Mouse (Mus musculus): Measurements from ENCODE around the gene Ubn1. TPM values are rescaled to one million over a fixed set of nuclear protein-coding genes. Genes with fewer than 3 reads are reported as not detected.

Ubn1 gene
- total RNA-seq (2014; rRNA removed) (11.5 and 15.6 TPM in 2 replicates), polyA plus RNA-seq (2012; rRNA removed) (12.1 and 15.6 TPM in 2 replicates)

GRCm38 (mm10) chr16:5049774-5050234, at the start of gene Ubn1, which contains the start of gene Glyr1:
Gene Ubn1 (plus strand): TSS chr16:5050057.
Gene Glyr1 (minus strand): TSS chr16:5049863.
- WGBS = 0% methylated on average over 54 of the region's 56 CpGs
- H3K9ac ChIP-seq (ENCODE audit: low read depth, low read length) = peak within 1 kb of the TSS; percentile 86
- H3K27me3 ChIP-seq (ENCODE audit: control insufficient read depth, insufficient read depth, low read length) = no peaks in the 10 kb centered on the region
- H3K4me1 ChIP-seq (ENCODE audit: control insufficient read depth, insufficient read depth, low read length) = peaks cover 6% of the 10 kb centered on the region
- peak within 1 kb of the TSS; percentile 84 for H3K4me3 ChIP-seq (ENCODE audit: insufficient read depth, low read depth, low read length)
- TF ChIP-seq POLR2A (IDR thresholded peaks at IDR 0.05; ENCODE audit: extremely low read depth, insufficient read depth, low read length) (peak; percentile 88), CTCF (IDR thresholded peaks at IDR 0.05; ENCODE audit: low read depth, low read length) (no peak)
- DNase-seq (ENCODE audit: extremely low read depth, low read depth, low spot score) = peak; percentile 93
- peak within 1 kb of the TSS; percentile 83 for H3K27ac ChIP-seq (replicated peaks; ENCODE audit: insufficient read depth, low read depth, low read length)
- peaks cover 24% of the 10 kb centered on the region for H3K36me3 ChIP-seq (ENCODE audit: control insufficient read depth, insufficient read depth, low read length)
- H3K79me2 ChIP-seq (ENCODE audit: control insufficient read depth, insufficient read depth, low read length) = no peaks in the 10 kb centered on the region; the same call in 1 of the 2 replicates

GRCm38 (mm10) chr16:5000611-5001010, 49.2 kb upstream of the Ubn1 start:
- no peak overlapping the region for H3K4me3 ChIP-seq (ENCODE audit: insufficient read depth, low read depth, low read length)
- H3K4me1 ChIP-seq (ENCODE audit: control insufficient read depth, insufficient read depth, low read length) = no peaks in the 10 kb centered on the region
- whole genome bisulfite sequencing = 24% methylated on average over 3 of the region's 3 CpGs
- no peak overlapping the region for H3K9ac ChIP-seq (ENCODE audit: low read depth, low read length)
- H3K27ac ChIP-seq (replicated peaks; ENCODE audit: insufficient read depth, low read depth, low read length) = no peak overlapping the region
- no peaks in the 10 kb centered on the region for H3K79me2 ChIP-seq (ENCODE audit: control insufficient read depth, insufficient read depth, low read length)
- H3K36me3 ChIP-seq (ENCODE audit: control insufficient read depth, insufficient read depth, low read length) = no peaks in the 10 kb centered on the region
- TF ChIP-seq POLR2A (IDR thresholded peaks at IDR 0.05; ENCODE audit: extremely low read depth, insufficient read depth, low read length) = no peak
- no peak for TF ChIP-seq CTCF (IDR thresholded peaks at IDR 0.05; ENCODE audit: low read depth, low read length)
- DNase-seq (ENCODE audit: extremely low read depth, low read depth, low spot score) = peak; percentile 65
- H3K27me3 ChIP-seq (ENCODE audit: control insufficient read depth, insufficient read depth, low read length) = no peaks in the 10 kb centered on the region

- peak within 1 kb of the TSS; percentile 32 for H3K4me3 ChIP-seq (ENCODE audit: insufficient read depth, low read depth, low read length)
- H3K27me3 ChIP-seq (ENCODE audit: control insufficient read depth, insufficient read depth, low read length) = no peaks in the 10 kb centered on the region
- peak; percentile 19 for DNase-seq (ENCODE audit: extremely low read depth, low read depth, low spot score)
- no peaks in the 10 kb centered on the region for H3K36me3 ChIP-seq (ENCODE audit: control insufficient read depth, insufficient read depth, low read length)
- no peak within 1 kb of the TSS for H3K27ac ChIP-seq (replicated peaks; ENCODE audit: insufficient read depth, low read depth, low read length)
- peak within 1 kb of the TSS; percentile 12; the same call in 1 of the 2 replicates for H3K9ac ChIP-seq (ENCODE audit: low read depth, low read length)
- 43% methylated on average over 5 of the region's 5 CpGs for WGBS
- TF ChIP-seq POLR2A (IDR thresholded peaks at IDR 0.05; ENCODE audit: extremely low read depth, insufficient read depth, low read length) (no peak), CTCF (IDR thresholded peaks at IDR 0.05; ENCODE audit: low read depth, low read length) (no peak)
- no peaks in the 10 kb centered on the region for H3K79me2 ChIP-seq (ENCODE audit: control insufficient read depth, insufficient read depth, low read length)
- H3K4me1 ChIP-seq (ENCODE audit: control insufficient read depth, insufficient read depth, low read length) = no peaks in the 10 kb centered on the region; the same call in 1 of the 2 replicates
Observed at GRCm38 (mm10) chr16:5007067-5007466, 42.8 kb upstream of the Ubn1 start, which contains the start of gene Smim22. Gene Smim22 (plus strand): TSS chr16:5007288.

GRCm38 (mm10) chr16:5007492-5007891, 42.4 kb upstream of the Ubn1 start:
- H3K36me3 ChIP-seq (ENCODE audit: control insufficient read depth, insufficient read depth, low read length) = no peaks in the 10 kb centered on the region
- peaks cover 3% of the 10 kb centered on the region for H3K4me1 ChIP-seq (ENCODE audit: control insufficient read depth, insufficient read depth, low read length)
- H3K79me2 ChIP-seq (ENCODE audit: control insufficient read depth, insufficient read depth, low read length) = no peaks in the 10 kb centered on the region
- no peak for DNase-seq (ENCODE audit: extremely low read depth, low read depth, low spot score)
- H3K9ac ChIP-seq (ENCODE audit: low read depth, low read length) = peak overlapping the region; percentile 12; the same call in 1 of the 2 replicates
- H3K27ac ChIP-seq (replicated peaks; ENCODE audit: insufficient read depth, low read depth, low read length) = no peak overlapping the region
- WGBS = 55% methylated on average over 6 of the region's 6 CpGs
- H3K27me3 ChIP-seq (ENCODE audit: control insufficient read depth, insufficient read depth, low read length) = no peaks in the 10 kb centered on the region
- TF ChIP-seq CTCF (IDR thresholded peaks at IDR 0.05; ENCODE audit: low read depth, low read length) (no peak), POLR2A (IDR thresholded peaks at IDR 0.05; ENCODE audit: extremely low read depth, insufficient read depth, low read length) (no peak)
- H3K4me3 ChIP-seq (ENCODE audit: insufficient read depth, low read depth, low read length) = peak overlapping the region; percentile 32; the same call in 1 of the 2 replicates

GRCm38 (mm10) chr16:5008076-5008475, 41.8 kb upstream of the Ubn1 start:
- WGBS = 51% methylated on average over 12 of the region's 12 CpGs
- peak; percentile 73 for DNase-seq (ENCODE audit: extremely low read depth, low read depth, low spot score)
- Histone ChIP-seq H3K27ac (replicated peaks; ENCODE audit: insufficient read depth, low read depth, low read length) (no peak overlapping the region), H3K36me3 (ENCODE audit: control insufficient read depth, insufficient read depth, low read length) (no peaks in the 10 kb centered on the region), H3K4me3 (ENCODE audit: insufficient read depth, low read depth, low read length) (no peak overlapping the region), H3K79me2 (ENCODE audit: control insufficient read depth, insufficient read depth, low read length) (no peaks in the 10 kb centered on the region), H3K27me3 (ENCODE audit: control insufficient read depth, insufficient read depth, low read length) (no peaks in the 10 kb centered on the region), H3K9ac (ENCODE audit: low read depth, low read length) (no peak overlapping the region), H3K4me1 (ENCODE audit: control insufficient read depth, insufficient read depth, low read length) (peaks cover 9% of the 10 kb centered on the region)
- TF ChIP-seq POLR2A (IDR thresholded peaks at IDR 0.05; ENCODE audit: extremely low read depth, insufficient read depth, low read length) (no peak), CTCF (IDR thresholded peaks at IDR 0.05; ENCODE audit: low read depth, low read length) (peak; percentile 33; the same call in 1 of the 2 replicates)

- TF ChIP-seq POLR2A (IDR thresholded peaks at IDR 0.05; ENCODE audit: extremely low read depth, insufficient read depth, low read length) (no peak), CTCF (IDR thresholded peaks at IDR 0.05; ENCODE audit: low read depth, low read length) (no peak)
- 89% methylated on average over 10 of the region's 10 CpGs for WGBS
- no peak for DNase-seq (ENCODE audit: extremely low read depth, low read depth, low spot score)
- Histone ChIP-seq H3K4me3 (ENCODE audit: insufficient read depth, low read depth, low read length) (no peak overlapping the region), H3K27me3 (ENCODE audit: control insufficient read depth, insufficient read depth, low read length) (no peaks in the 10 kb centered on the region), H3K36me3 (ENCODE audit: control insufficient read depth, insufficient read depth, low read length) (peaks cover 3% of the 10 kb centered on the region; the same call in 1 of the 2 replicates), H3K4me1 (ENCODE audit: control insufficient read depth, insufficient read depth, low read length) (peaks cover 9% of the 10 kb centered on the region), H3K27ac (replicated peaks; ENCODE audit: insufficient read depth, low read depth, low read length) (no peak overlapping the region), H3K79me2 (ENCODE audit: control insufficient read depth, insufficient read depth, low read length) (no peaks in the 10 kb centered on the region), H3K9ac (ENCODE audit: low read depth, low read length) (no peak overlapping the region)
Observed at GRCm38 (mm10) chr16:5010371-5010935, 39.4 kb upstream of the Ubn1 start.
